Mouse (Mus musculus) activated CD4-positive, CD25-positive, alpha-beta regulatory T cell, adult 4 months (primary cell): Measurements from ENCODE around the gene Cd27. TPM values are rescaled to one million over a fixed set of nuclear protein-coding genes. Genes with fewer than 3 reads are reported as not detected.

Experiments used
- ATAC-seq: one replicate; pipeline ENCODE4 v1.8.0; 2017
- polyA plus RNA-seq, 2 experiments: library from polyadenylated mRNA; unstranded; fragments of 100-300 nt; shearing (Covaris generic); gene quantifications; one replicate each; pipeline ENCODE4 v1.2.1; 2017

The Cd27 gene
- polyA plus RNA-seq, 2 experiments from 2014 or later, result 427 to 432 TPM

GRCm38 (mm10) chr6:125213129-125213528 is 23.7 kb downstream of the Cd27 start:
- ATAC-seq, result no peak

- no peak for ATAC-seq
Observed at GRCm38 (mm10) chr6:125212621-125213020, 24.2 kb downstream of the Cd27 start.

GRCm38 (mm10) chr6:125210436-125210835 is 26.4 kb downstream of the Cd27 start:
- no peak for ATAC-seq

GRCm38 (mm10) chr6:125197166-125197565 is 39.6 kb downstream of the Cd27 start:
- ATAC-seq, result no peak

GRCm38 (mm10) chr6:125196301-125196700 is 40.5 kb downstream of the Cd27 start:
- no peak for ATAC-seq

- no peak for ATAC-seq
Observed at GRCm38 (mm10) chr6:125195541-125196075, 41.2 kb downstream of the Cd27 start.

GRCm38 (mm10) chr6:125193390-125193789 is 43.4 kb downstream of the Cd27 start:
- no peak for ATAC-seq

GRCm38 (mm10) chr6:125192841-125193240 is 44.0 kb downstream of the Cd27 start:
- no peak for ATAC-seq

GRCm38 (mm10) chr6:125192016-125192714 is 44.6 kb downstream of the Cd27 start:
- peak; percentile 69 for ATAC-seq

- peak; percentile 97 for ATAC-seq
Observed at GRCm38 (mm10) chr6:125191332-125192015, 45.3 kb downstream of the Cd27 start, which contains the start of the genes Ncapd2 and Mrpl51. TSS of gene Ncapd2 (minus strand) at chr6:125191701. TSS of gene Mrpl51 (plus strand) at chr6:125191801.

- ATAC-seq, result no peak
Observed at GRCm38 (mm10) chr6:125190816-125191215, 46.0 kb downstream of the Cd27 start.

GRCm38 (mm10) chr6:125186203-125186602 is 50.6 kb downstream of the Cd27 start:
- no peak for ATAC-seq

Other genes starting within 250 kb of the Cd27 start
- not detected for gene Pianp, start 240.3 kb downstream of the Cd27 start, polyA plus RNA-seq
- 1 to 10 TPM; 4.3 to 5.2 TPM for gene Zfp384, start 227.9 kb downstream of the Cd27 start, polyA plus RNA-seq
- 10 to 100 TPM; 41.5 to 48.1 TPM for gene Ing4, start 197.2 kb downstream of the Cd27 start, polyA plus RNA-seq
- 1 to 10 TPM; 8.1 to 9.7 TPM for gene Acrbp, start 187.3 kb downstream of the Cd27 start, polyA plus RNA-seq
- 1 to 10 TPM; 8.6 to 9.5 TPM for gene Lpar5, start 169.1 kb downstream of the Cd27 start, polyA plus RNA-seq
- 10 to 100 TPM; 49.4 to 66.6 TPM for gene Chd4, start 141.0 kb downstream of the Cd27 start, polyA plus RNA-seq
- 10 to 100 TPM; 40.6 to 50.3 TPM for gene Nop2, start 105.1 kb downstream of the Cd27 start, polyA plus RNA-seq
- gene Iffo1, start 91.8 kb downstream of the Cd27 start, polyA plus RNA-seq, result 10 to 100 TPM in 1 of 2 experiments, 1 to 10 TPM in 1; 6.9 to 13.3 TPM
- gene Gapdh, start 70.5 kb downstream of the Cd27 start, polyA plus RNA-seq, result 100 to 1,000 TPM; 300 to 540 TPM
- 10 to 100 TPM; 33.1 to 61.3 TPM for gene Ncapd2, start 45.3 kb downstream of the Cd27 start, polyA plus RNA-seq
- gene Mrpl51, start 45.2 kb downstream of the Cd27 start, polyA plus RNA-seq, result 10 to 100 TPM; 85.7 to 89.0 TPM
- 10 to 100 TPM; 14.0 to 14.4 TPM for gene Vamp1, start 21.5 kb downstream of the Cd27 start, polyA plus RNA-seq
- 10 to 100 TPM; 65.5 to 84.7 TPM for gene Tapbpl, start 5.2 kb downstream of the Cd27 start, polyA plus RNA-seq
- gene Tuba3a, start 49.0 kb upstream of the Cd27 start, polyA plus RNA-seq, result 1 to 10 TPM; 1.3 to 1.8 TPM
- gene Ltbr, start 76.9 kb upstream of the Cd27 start, polyA plus RNA-seq, result not detected
- not detected for gene Scnn1a, start 83.6 kb upstream of the Cd27 start, polyA plus RNA-seq
- gene Tnfrsf1a, start 112.4 kb upstream of the Cd27 start, polyA plus RNA-seq, result 10 to 100 TPM; 20.2 to 25.5 TPM
- gene Plekhg6, start 143.8 kb upstream of the Cd27 start, polyA plus RNA-seq, result not detected